Mouse (Mus musculus): ENCODE measurements around the gene Ppp1r27.

Gene Ppp1r27

DNA sequence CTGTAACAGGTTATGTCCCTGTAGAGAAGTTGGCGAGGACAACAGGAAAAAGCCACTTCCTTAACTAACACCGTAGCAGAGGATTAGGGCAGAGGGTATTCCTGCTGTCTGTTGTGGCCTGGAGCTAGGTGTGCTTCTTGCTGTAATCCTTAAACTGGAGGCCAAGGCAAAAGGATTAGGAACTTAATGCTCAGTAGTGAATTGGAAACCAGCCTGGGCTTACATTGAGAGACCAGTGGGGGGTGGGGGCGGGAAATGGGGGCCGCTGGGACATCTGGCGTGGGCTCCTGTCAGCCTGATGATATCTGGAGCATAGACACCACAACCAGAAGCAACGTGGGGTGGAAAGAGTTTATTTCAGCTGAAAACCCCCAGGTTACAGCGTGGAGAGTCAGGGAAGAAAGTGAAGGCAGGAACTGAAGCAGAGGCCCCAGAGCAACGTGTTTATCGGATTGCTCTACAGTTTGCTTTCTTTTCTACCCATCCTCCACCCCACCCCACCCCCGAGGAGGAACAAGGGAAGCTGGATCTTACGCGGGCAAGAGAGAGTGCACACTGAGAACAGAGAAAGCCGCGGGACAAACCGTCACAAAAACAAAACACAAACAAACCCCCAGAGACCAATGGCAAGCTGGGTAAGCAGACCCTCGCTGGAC lies 40.4 kb downstream of the Ppp1r27 start:
- no peak for DNase-seq

DNA sequence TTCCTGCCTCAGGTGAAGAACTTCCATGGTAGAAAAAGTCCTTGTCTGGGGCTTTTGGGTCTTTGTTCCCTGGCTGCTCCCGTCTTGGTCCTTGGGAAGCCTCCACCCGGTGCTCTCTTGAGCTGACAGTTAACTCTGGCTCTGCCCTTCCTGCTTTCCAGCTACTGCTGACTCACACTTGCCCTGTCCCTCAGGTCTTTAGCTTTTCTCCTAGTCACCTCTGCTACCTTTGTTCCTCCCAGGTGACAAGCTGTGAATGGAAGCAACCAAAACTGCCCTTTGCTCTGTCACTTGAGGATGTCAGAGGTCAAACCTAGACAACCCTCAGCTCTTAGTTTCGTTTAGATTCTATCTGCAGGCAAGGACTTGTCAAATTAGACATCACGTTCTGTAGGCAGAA lies 41.0 kb downstream of the Ppp1r27 start:
- no peak for DNase-seq

DNA sequence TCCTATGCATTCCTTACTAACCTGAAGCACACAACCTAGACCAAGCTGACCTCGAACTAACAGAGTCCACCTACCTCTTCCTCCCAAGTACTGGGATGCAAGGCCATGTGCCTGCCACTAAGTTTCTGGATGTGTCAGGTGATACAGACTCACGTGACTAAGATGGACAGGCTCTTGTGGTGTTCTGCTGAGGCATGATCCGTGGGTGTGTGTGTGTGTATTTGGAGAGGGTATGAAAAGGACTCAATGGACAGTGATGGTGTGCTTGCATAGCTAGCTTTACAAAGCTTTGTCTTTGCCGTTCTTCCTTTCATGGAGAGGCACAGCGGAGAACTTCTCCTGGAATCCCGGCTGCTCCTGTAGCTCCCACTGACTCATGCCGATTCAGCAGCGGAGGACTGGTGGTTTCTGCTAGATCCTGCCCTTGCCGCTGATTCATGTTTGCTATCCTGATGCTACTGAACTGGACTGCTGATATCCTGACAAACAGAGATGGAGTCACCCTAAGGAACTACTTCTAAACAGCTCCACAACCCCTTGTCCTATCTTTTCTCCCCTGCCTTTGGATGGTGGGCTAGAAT lies 42.6 kb downstream of the Ppp1r27 start:
- no peak for DNase-seq

DNA sequence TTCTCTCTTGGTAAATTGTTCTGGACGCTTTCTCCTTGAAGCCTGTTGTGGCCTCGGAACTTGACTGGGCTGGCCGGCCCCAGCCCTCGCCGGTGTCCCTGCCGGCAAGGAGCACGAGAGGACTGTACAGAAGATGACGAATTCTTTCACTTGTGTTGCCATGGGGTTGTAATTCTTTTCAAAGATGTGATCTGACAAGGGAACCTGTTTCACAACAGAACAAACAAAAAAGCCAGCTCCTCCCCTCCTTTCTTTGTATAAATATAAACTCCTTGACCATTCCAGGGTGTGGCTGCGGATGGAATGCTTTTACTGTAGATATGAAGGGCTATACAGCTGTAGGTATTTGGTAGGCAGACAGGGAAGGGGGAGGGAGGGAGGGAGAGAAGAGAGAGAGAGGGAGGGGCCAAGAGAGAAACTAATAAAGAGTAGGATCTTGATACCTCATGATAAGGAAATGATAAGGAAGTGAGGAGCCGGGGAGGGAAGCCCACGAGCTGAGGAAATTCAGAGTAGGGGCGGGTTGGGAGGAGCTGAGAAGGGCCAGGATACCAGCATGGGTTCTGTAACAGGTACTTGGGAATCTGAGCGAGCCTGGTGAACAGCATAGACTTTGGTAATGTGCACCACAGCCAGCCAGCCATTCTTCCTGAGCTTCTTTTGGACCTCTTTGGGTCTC lies 43.2 kb downstream of the Ppp1r27 start:
- DNase-seq: no peak

DNA sequence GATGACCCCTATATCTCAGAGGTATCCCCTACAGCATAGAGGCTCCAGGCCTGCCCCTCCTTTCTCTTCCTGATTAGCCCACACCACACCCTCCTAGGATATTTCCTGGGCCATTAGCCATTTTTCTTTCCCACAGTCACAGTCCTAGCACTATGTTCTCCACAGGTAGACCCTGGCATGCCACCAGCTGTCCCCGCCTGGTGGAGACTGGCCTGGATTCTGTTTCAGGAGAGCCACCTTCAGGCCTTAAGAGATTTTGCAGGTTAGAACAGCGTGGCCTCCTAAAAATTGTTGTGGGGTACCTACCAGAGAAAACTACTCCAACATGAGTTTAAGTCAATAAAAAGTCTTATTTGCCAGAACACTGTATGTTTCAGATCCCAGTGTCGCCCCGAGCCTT lies 44.0 kb downstream of the Ppp1r27 start:
- DNase-seq: no peak

DNA sequence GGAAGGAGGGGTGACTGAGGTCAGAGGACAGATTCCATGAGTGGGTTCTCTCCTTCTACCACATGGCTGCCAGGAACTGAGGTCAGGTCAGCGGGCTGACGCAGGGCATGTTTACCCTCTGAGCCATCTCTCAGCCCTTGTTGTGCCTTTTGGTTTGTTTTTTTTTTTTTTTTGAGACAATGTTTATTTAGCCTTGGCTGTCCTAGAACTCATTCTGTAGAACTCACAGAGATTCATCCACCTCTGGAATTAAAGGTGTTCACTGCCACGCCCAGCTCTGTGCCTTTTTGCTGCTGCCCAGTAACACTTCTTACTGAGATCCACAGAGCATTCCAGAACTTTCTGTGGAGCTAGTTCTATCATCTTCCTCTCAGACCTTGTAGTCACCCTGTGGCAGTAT lies 45.3 kb downstream of the Ppp1r27 start:
- DNase-seq: no peak

DNA sequence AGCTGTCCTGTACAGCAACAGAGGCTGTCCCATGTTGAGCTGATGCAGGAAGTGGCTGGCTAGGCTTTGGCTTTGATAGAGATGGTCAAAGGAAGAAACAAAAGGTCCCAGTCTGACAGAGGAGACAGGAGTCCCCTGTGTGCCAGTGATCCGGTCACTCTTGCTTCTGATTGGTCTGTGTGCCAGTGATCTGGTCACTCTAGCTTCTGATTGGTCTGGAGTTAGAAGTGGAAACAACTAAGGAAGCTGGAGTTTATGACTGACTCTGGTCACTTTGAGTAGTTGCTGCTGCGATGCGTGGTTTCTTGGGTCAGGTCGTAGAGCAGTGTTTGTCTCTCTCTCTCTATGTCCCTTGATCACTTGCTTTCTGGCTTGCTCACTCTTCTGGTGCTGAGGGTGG lies 49.2 kb downstream of the Ppp1r27 start:
- DNase-seq: no peak

DNA sequence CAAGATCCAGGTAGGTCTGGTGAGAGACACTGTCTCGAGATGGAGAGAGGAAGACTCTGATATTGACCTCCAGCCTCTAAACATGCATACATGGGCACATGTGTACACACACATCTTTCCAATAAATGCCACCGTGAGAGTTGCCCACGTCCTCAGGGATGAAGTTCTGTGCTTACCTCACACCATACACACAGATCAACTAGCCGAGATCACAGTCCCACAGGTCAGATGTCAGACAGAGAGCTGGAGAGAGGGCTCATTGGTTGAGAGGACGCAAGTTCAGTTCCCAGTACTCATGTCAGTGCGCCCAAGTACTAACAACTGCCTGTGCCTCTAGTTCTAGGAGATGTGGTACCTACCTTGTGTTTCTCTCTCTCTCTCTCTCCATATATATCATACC lies 49.9 kb downstream of the Ppp1r27 start:
- no peak for DNase-seq

DNA sequence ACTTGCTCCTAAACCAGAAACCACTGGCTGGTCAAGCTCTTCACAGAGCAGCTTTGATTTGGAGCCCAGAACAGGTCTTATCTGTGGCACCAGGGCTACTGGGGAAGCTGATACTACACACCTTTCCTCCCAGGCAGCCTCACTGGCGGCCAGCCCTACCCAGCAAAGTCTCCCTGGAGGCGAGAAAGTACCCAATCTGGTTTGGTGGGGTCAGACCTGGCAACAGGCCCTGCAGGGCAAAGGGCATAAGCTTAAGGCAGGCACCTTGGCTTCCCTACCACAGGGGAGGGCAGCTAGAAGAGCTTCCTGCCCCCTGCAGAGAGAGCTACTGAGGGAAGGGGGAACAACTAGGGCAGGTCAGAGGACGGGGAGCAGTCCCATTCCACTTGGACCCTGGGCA lies 50.6 kb downstream of the Ppp1r27 start:
- no peak for DNase-seq
